Mouse (Mus musculus) intestine, embryonic 15.5 days (tissue): ENCODE measurements around the gene Psap. TPM values are rescaled to one million over a fixed set of nuclear protein-coding genes. Genes with fewer than 3 reads are reported as not detected.

ENCODE experiments used
- ATAC-seq: fragments of 200-750 bp; cut with Nextera tagmentation; 2 replicates; pipeline ENCODE4 v1.8.0; 2017; ENCODE audit warnings: moderate TSS enrichment, moderate library complexity
- H3K27ac ChIP-seq: fragments of 300-500 bp; sonication (generic); 2 replicates; pipeline ENCODE4 v1.5.1; 2015; ENCODE audit warnings: mild to moderate bottlenecking, inconsistent platforms
- H3K27me3 ChIP-seq: fragments of 300-500 bp; sonication (generic); replicated peaks from 2 replicates; pipeline ENCODE4 v1.6.1; 2015; ENCODE audit warnings: inconsistent platforms
- H3K36me3 ChIP-seq: fragments of 300-500 bp; sonication (generic); 2 replicates; pipeline ENCODE4 v1.6.1; 2015; ENCODE audit warnings: inconsistent platforms
- H3K4me1 ChIP-seq: fragments of 300-500 bp; sonication (generic); replicated peaks from 2 replicates; pipeline ENCODE4 v1.6.1; 2015; ENCODE audit warnings: inconsistent platforms
- H3K4me2 ChIP-seq: fragments of 300-500 bp; sonication (generic); replicated peaks from 2 replicates; pipeline ENCODE4 v1.6.1; 2015; ENCODE audit warnings: mild to moderate bottlenecking, inconsistent platforms
- H3K4me3 ChIP-seq: fragments of 300-500 bp; sonication (generic); replicated peaks from 2 replicates; pipeline ENCODE4 v1.5.1; 2015; ENCODE audit warnings: inconsistent platforms
- H3K9ac ChIP-seq: fragments of 300-500 bp; sonication (generic); 2 replicates; pipeline ENCODE4 v1.6.1; 2015; ENCODE audit warnings: inconsistent platforms
- H3K9me3 ChIP-seq: fragments of 300-500 bp; sonication (generic); 2 replicates; pipeline ENCODE4 v1.6.1; 2016; ENCODE audit warnings: inconsistent platforms
- WGBS: fragments of 180-500 bp; shearing (Covaris S2); methylation state at CpG from one replicate; pipeline ENCODE4 v1.1.7; 2015; 5-methylcytosine and 5-hydroxymethylcytosine counted together
- polyA plus RNA-seq: library from polyadenylated mRNA; unstranded; fragments of >200 nt; fragmentation: Nextera tagmentation; extraction: Ambion mirVana; gene quantifications from 2 replicates; pipeline ENCODE4 v1.2.1, GENCODE M21; 2015

Gene Psap
- polyA plus RNA-seq, 1 experiment from 2014 or later = 147 TPM

DNA sequence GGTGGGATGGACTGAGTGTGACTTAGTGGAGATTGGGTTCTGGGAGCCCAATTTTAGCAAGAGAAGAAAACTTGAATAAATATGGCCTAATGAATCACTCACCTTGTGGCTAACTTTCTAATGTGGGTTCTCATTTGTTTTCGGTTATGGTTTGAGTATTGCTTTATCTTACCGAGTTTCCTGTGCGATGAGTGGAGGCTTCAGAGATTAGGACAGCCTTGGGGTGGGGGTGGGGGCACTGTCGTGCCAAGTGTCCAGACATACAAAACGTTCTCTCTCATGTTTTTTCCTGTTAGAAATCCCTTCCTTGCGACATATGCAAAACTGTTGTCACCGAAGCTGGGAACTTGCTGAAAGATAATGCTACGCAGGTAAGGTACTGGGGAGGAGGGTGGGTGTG is 14.8 kb downstream of the Psap start:
- no peak overlapping the region for H3K27ac ChIP-seq
- no peaks in the 10 kb centered on the region for H3K9me3 ChIP-seq
- H3K4me2 ChIP-seq = no peak overlapping the region
- 84% methylated on average over 8 of the region's 8 CpGs for WGBS
- ATAC-seq = no peak
- peaks cover 25% of the 10 kb centered on the region for H3K36me3 ChIP-seq
- peaks cover 24% of the 10 kb centered on the region for H3K4me1 ChIP-seq
- no peak overlapping the region for H3K9ac ChIP-seq
- no peaks in the 10 kb centered on the region for H3K27me3 ChIP-seq
- H3K4me3 ChIP-seq = no peak overlapping the region

DNA sequence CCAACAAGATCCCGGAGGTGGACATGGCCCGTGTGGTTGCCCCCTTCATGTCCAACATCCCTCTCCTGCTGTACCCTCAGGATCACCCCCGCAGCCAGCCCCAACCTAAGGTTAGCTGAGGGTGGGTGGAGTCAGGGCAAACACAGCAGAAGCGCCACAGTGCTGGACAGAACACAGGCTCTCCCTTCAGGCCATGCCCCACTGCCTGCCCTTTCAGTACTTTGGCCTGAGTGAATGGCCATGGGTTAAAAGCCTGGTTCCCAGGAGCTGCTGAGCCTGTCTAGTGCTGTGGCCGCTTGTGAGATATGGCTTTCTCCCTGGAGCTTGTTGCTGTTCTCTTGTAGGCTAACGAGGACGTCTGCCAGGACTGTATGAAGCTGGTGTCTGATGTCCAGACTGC is 17.2 kb downstream of the Psap start:
- no peaks in the 10 kb centered on the region for H3K9me3 ChIP-seq
- peaks cover 14% of the 10 kb centered on the region for H3K4me1 ChIP-seq
- H3K4me3 ChIP-seq = no peak overlapping the region
- no peak overlapping the region for H3K4me2 ChIP-seq
- peaks cover 38% of the 10 kb centered on the region for H3K36me3 ChIP-seq
- no peak for ATAC-seq
- no peaks in the 10 kb centered on the region for H3K27me3 ChIP-seq
- 82% methylated on average over 7 of the region's 7 CpGs for WGBS
- no peak overlapping the region for H3K9ac ChIP-seq
- H3K27ac ChIP-seq = no peak overlapping the region

DNA sequence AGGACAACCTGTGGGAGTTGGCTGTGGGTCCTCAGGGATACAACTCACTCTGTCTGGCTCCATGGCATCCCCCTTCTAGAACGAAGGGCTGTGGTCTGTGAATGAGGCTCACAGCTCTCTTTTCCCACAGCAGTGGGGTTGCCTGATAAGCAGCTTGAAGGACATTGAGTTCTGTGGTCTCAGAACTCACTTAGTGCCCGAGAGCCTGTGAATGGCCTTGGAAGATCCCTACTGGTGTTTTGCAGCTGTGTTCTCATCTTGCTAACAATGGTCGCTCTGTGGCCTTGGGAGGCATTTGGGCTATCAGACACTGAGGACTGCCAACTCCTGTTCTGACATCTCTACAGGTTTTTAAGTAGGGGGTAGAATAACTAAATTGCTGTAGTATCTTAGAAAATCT is 17.9 kb downstream of the Psap start:
- Histone ChIP-seq H3K9me3 (no peaks in the 10 kb centered on the region), H3K36me3 (peaks cover 45% of the 10 kb centered on the region), H3K4me3 (no peak overlapping the region), H3K4me2 (no peak overlapping the region), H3K27ac (no peak overlapping the region), H3K4me1 (peaks cover 6% of the 10 kb centered on the region), H3K9ac (no peak overlapping the region), H3K27me3 (no peaks in the 10 kb centered on the region)
- ATAC-seq = no peak
- WGBS = 82% methylated on average over 3 of the region's 3 CpGs

DNA sequence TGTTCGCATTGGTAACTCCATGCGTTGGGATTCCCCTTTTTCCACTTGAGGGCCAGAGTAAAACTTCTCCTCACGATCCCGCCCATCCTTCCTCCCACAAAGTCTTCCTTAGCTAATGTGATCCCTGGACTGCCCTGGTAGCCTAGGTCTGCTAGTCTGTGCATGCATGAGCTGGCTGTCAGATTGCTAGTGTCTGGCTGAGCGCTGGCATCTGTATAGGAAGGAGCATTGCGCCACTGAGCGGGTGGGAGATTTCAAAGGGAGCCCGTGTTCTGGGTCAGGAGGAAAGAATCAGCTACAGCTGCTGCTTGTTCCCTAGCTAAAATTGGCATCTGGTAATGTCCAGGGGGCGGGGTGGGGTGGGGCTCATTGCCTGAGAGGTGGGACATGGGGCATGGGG is 18.6 kb downstream of the Psap start:
- 81% methylated on average over 9 of the region's 9 CpGs for WGBS
- Histone ChIP-seq H3K36me3 (peaks cover 50% of the 10 kb centered on the region), H3K4me2 (no peak overlapping the region), H3K9me3 (no peaks in the 10 kb centered on the region), H3K9ac (no peak overlapping the region), H3K27ac (no peak overlapping the region), H3K27me3 (no peaks in the 10 kb centered on the region), H3K4me1 (0 out of 2 replicates have a peak, but pooled peaks cover under 1% of the 10 kb centered on the region), H3K4me3 (no peak overlapping the region)
- no peak; the same call in 1 of the 2 replicates for ATAC-seq

- no peak for ATAC-seq
- H3K4me3 ChIP-seq = no peak overlapping the region
- no peaks in the 10 kb centered on the region for H3K9me3 ChIP-seq
- H3K4me1 ChIP-seq = no peaks in the 10 kb centered on the region
- 98% methylated on average over 12 of the region's 12 CpGs for WGBS
- no peaks in the 10 kb centered on the region for H3K27me3 ChIP-seq
- H3K4me2 ChIP-seq = no peak overlapping the region
- no peak overlapping the region for H3K9ac ChIP-seq
- H3K36me3 ChIP-seq = peaks cover 49% of the 10 kb centered on the region
- no peak overlapping the region for H3K27ac ChIP-seq
Measured at GRCm38 (mm10) chr10:60299636-60300035, 22.2 kb downstream of the Psap start.

DNA sequence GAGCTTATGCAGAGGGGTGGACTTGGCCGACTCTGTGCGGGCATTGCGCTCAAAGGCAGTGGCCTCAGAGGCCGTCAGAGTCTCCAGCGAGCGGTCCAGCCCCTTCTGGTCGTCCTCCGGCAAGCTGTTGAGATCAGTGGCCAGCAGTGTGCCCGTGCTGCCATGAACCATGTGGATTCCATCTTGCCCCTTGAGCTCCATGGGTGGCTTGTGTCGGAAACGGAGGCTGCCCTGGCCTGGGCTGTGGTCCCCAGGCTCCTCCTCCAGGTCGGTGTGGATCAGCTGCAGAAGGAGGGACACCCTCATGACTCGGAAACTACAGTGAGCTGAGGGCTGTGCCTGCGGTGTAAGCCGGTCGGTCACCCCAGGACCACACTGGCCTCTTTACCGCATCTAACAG is 26.0 kb downstream of the Psap start:
- ATAC-seq = no peak
- Histone ChIP-seq H3K4me3 (no peak overlapping the region), H3K27ac (no peak overlapping the region), H3K27me3 (no peaks in the 10 kb centered on the region), H3K9ac (no peak overlapping the region), H3K4me2 (no peak overlapping the region), H3K36me3 (peaks cover 34% of the 10 kb centered on the region), H3K4me1 (no peaks in the 10 kb centered on the region), H3K9me3 (no peaks in the 10 kb centered on the region)
- 88% methylated on average over 17 of the region's 17 CpGs for WGBS

DNA sequence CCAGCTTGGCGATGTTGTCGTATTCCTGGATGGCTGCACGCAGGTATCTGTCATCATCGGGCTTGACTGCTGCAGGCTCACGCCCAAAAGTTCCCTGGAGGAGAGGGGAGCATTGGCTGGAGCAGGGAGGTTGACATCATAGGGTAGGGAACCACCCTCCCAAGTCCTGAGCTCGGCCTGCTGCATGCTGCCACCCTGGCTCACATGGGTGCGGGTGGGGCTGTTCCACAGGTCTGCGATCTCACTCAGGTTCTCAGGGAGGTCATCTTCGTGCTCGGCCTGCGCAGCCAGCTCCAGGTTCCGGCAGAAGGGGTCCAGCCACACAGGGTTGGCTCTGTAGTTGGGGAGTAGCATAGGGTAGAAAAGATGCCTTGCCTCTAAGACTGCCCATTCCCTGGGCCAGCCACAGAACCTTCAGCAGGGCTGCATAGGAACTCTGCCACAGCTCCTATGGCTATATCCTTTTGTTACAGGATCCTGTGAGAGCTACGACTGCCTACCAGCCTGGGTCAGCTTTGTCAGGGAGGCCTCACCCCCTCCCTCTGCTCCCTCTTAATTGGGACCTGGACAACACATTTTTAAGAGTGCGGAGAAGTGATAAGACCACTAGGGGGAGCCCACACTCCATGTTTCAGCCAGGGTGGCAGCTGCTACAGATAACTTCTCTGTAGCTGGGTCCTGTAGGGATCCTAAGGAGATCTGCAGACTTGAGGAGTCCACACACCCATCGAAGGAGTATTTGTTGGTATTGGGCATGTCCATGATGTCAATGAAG is 27.6 kb downstream of the Psap start:
- Histone ChIP-seq H3K27me3 (no peaks in the 10 kb centered on the region), H3K9me3 (no peaks in the 10 kb centered on the region), H3K4me1 (no peaks in the 10 kb centered on the region), H3K27ac (no peak overlapping the region), H3K36me3 (peaks cover 20% of the 10 kb centered on the region), H3K4me3 (no peak overlapping the region), H3K4me2 (no peak overlapping the region), H3K9ac (no peak overlapping the region)
- WGBS = 59% methylated on average over 15 of the region's 15 CpGs
- peak; percentile 80 for ATAC-seq

GRCm38 (mm10) chr10:60310629-60311028 is 33.2 kb downstream of the Psap start:
- 89% methylated on average over 13 of the region's 13 CpGs for WGBS

DNA sequence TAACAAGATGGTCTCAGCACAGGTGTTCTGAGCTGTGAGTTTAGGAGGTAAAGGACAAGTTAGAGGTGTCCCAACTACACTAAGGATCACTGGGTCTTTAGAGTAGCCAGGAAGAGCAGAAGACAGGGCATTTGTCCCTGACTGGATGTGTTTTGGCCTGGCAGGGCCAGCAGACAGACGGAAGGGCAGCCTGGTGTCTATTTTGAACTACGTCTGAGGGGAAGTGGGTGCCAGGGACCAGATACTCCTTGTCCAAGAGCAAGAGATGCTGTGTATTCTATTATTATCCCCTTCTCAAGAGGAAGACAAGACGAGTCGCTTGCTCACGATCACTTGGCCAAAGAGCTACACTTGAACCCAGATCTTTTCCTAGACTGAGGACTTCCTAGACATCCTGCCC is 36.2 kb downstream of the Psap start:
- Histone ChIP-seq H3K4me2 (no peak overlapping the region), H3K4me3 (no peak overlapping the region), H3K36me3 (no peaks in the 10 kb centered on the region), H3K9me3 (no peaks in the 10 kb centered on the region), H3K27me3 (no peaks in the 10 kb centered on the region), H3K9ac (no peak overlapping the region), H3K4me1 (no peaks in the 10 kb centered on the region), H3K27ac (no peak overlapping the region)
- no peak for ATAC-seq
- WGBS = 90% methylated on average over 5 of the region's 5 CpGs

More at GRCm38 (mm10) chr10:60310629-60311028, 33.2 kb downstream of the Psap start:
- no peaks in the 10 kb centered on the region for H3K27me3 ChIP-seq
- no peak overlapping the region for H3K4me3 ChIP-seq
- no peaks in the 10 kb centered on the region for H3K36me3 ChIP-seq
- no peaks in the 10 kb centered on the region for H3K9me3 ChIP-seq
- no peak overlapping the region for H3K9ac ChIP-seq
- ATAC-seq = no peak
- no peak overlapping the region for H3K27ac ChIP-seq
- no peaks in the 10 kb centered on the region for H3K4me1 ChIP-seq
- no peak overlapping the region for H3K4me2 ChIP-seq

GRCm38 (mm10) chr10:60316166-60316565 is 38.7 kb downstream of the Psap start:
- no peaks in the 10 kb centered on the region for H3K4me1 ChIP-seq
- no peak overlapping the region for H3K4me2 ChIP-seq
- no peak overlapping the region for H3K27ac ChIP-seq
- H3K36me3 ChIP-seq = no peaks in the 10 kb centered on the region
- no peak for ATAC-seq
- 93% methylated on average over 4 of the region's 4 CpGs for WGBS
- H3K27me3 ChIP-seq = no peaks in the 10 kb centered on the region
- no peak overlapping the region for H3K4me3 ChIP-seq
- H3K9me3 ChIP-seq = no peaks in the 10 kb centered on the region
- no peak overlapping the region for H3K9ac ChIP-seq

DNA sequence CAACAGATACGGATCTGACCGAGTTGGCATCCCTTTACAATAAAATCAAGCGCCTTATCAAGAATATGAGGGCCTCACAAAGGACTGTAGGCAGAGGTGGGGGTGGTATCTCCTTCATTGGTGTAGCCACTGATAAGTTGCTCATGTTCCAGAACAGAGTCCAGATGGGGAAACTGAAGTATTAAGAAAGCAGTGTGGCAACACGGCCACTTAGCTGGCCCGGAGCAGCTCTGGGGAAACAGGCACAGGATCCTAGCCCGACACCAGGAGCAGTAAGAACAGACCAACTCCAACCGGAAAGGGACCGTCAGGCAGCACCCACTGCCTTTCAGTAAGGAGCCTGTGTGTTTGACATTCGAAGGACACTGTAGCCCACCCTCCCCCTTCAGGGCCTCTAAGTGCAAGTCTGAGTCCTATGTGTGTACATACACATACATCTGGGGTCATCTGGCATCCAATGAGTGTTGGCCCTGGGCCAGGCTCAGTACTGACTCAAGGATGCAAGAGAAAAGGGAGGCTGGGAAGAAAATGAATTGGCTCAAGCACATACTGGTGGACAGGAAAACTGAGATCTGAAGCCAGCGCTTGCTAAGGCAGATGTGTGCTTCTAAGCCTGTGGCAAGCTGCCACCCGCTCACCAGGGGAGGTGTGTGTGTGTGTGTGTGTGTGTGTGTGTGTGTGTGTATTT is 51.7 kb downstream of the Psap start:
- Histone ChIP-seq H3K36me3 (no peaks in the 10 kb centered on the region), H3K27me3 (no peaks in the 10 kb centered on the region), H3K4me3 (no peak overlapping the region), H3K9ac (no peak overlapping the region), H3K4me1 (peaks cover 21% of the 10 kb centered on the region), H3K4me2 (peak overlapping the region; percentile 22; the same call in 1 of the 2 replicates), H3K9me3 (no peaks in the 10 kb centered on the region), H3K27ac (peak overlapping the region; percentile 81)
- 44% methylated on average over 11 of the region's 11 CpGs for WGBS
- ATAC-seq = peak; percentile 76

- Histone ChIP-seq H3K27ac (peak overlapping the region; percentile 75), H3K4me1 (peaks cover 20% of the 10 kb centered on the region)
Measured at GRCm38 (mm10) chr10:60334583-60334982, 57.2 kb downstream of the Psap start.

More at GRCm38 (mm10) chr10:60334583-60334982, 57.2 kb downstream of the Psap start:
- no peaks in the 10 kb centered on the region for H3K9me3 ChIP-seq
- ATAC-seq = peak; percentile 92
- no peaks in the 10 kb centered on the region for H3K36me3 ChIP-seq
- no peak overlapping the region for H3K9ac ChIP-seq
- no peaks in the 10 kb centered on the region for H3K27me3 ChIP-seq
- H3K4me2 ChIP-seq = 0 out of 2 replicates have a peak overlapping the region, but pooled peaks have one; percentile 9
- H3K4me3 ChIP-seq = no peak overlapping the region
- 54% methylated on average over 7 of the region's 7 CpGs for WGBS
